Mouse (Mus musculus): ENCODE measurements around the gene Akap2.

DNA sequence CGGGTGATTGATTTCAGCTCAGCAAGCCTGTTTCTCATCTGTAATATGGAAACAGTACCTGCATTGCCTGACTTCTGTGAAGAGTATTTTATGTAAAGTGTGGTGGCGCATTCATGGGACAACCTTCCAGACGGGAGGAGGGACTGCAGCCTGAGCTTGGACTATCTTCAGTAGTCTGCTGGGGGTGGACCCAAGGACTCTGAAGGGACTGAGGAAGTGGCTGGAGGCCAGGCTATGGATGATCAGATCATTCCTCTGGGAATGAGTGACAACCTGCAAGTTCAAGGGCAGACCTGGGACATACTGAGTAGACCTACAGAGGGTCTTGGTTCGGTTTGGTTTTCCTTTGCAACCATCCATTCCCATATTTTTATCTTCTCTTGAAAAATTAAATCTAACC lies 4.8 kb downstream of the Akap2 start:
- TF ChIP-seq USF1 (IDR thresholded peaks at IDR 0.05; ENCODE audit: low read depth, low read length) = no peak
- no peak for TF ChIP-seq POLR2A (IDR thresholded peaks at IDR 0.05; ENCODE audit: control insufficient read depth in 1 of 2, insufficient read depth in 1 of 2, low read depth in 1 of 2, low read length in 2 of 2, poor library complexity in 1 of 2)
